Mouse (Mus musculus): Measurements from ENCODE around the gene Slc25a21. TPM values are rescaled to one million over a fixed set of nuclear protein-coding genes. Genes with fewer than 3 reads are reported as not detected.

Slc25a21 gene
- total RNA-seq, 2 experiments from 2014 or later = 0.17 to 0.54 TPM

GRCm38 (mm10) chr12:57009010-57009409, 188.3 kb downstream of the Slc25a21 start:
- no peak for DNase-seq

- DNase-seq = peak; percentile 75
Measured at GRCm38 (mm10) chr12:56986049-56986448, 211.2 kb downstream of the Slc25a21 start.

- no peak for DNase-seq
Measured at GRCm38 (mm10) chr12:56982066-56982626, 215.1 kb downstream of the Slc25a21 start.

- no peak for DNase-seq
Measured at GRCm38 (mm10) chr12:56975256-56975655, 222.0 kb downstream of the Slc25a21 start.

GRCm38 (mm10) chr12:56963236-56963635, 234.0 kb downstream of the Slc25a21 start:
- no peak for DNase-seq

GRCm38 (mm10) chr12:56959230-56960051, 237.8 kb downstream of the Slc25a21 start:
- DNase-seq = no peak

GRCm38 (mm10) chr12:56958244-56958643, 239.0 kb downstream of the Slc25a21 start:
- DNase-seq = no peak

- no peak for DNase-seq
Measured at GRCm38 (mm10) chr12:56951749-56952657, 245.3 kb downstream of the Slc25a21 start.

GRCm38 (mm10) chr12:56944265-56944664, 253.0 kb downstream of the Slc25a21 start:
- DNase-seq = no peak

GRCm38 (mm10) chr12:56940861-56941260, 256.4 kb downstream of the Slc25a21 start:
- peak; percentile 5 for DNase-seq

- DNase-seq = no peak
Measured at GRCm38 (mm10) chr12:56918145-56918544, 279.1 kb downstream of the Slc25a21 start.

- DNase-seq = no peak
Measured at GRCm38 (mm10) chr12:56906476-56906875, 290.8 kb downstream of the Slc25a21 start.

GRCm38 (mm10) chr12:56905652-56906305, 291.5 kb downstream of the Slc25a21 start:
- no peak for DNase-seq

GRCm38 (mm10) chr12:56905222-56905621, 292.1 kb downstream of the Slc25a21 start:
- DNase-seq = no peak

GRCm38 (mm10) chr12:56902774-56903456, 294.4 kb downstream of the Slc25a21 start:
- no peak for DNase-seq

- no peak for DNase-seq
Measured at GRCm38 (mm10) chr12:56897976-56898375, 299.3 kb downstream of the Slc25a21 start.

- DNase-seq = no peak
Measured at GRCm38 (mm10) chr12:56897221-56897937, 299.9 kb downstream of the Slc25a21 start.

- DNase-seq = no peak
Measured at GRCm38 (mm10) chr12:56894963-56895362, 302.3 kb downstream of the Slc25a21 start.

- no peak for DNase-seq
Measured at GRCm38 (mm10) chr12:56890891-56891726, 306.2 kb downstream of the Slc25a21 start.

GRCm38 (mm10) chr12:56877796-56878195, 319.5 kb downstream of the Slc25a21 start:
- DNase-seq = no peak

Data from heart, postnatal 4 days (tissue).